Mouse (Mus musculus) CD4-positive helper T cell, adult 2 months (primary cell): ENCODE data around the gene Fgfr2.
A peak's percentile ranks its signal among the peaks of the same experiment; 100 is the strongest.

Source experiments
- DNase-seq: peaks from one replicate; pipeline ENCODE4 v3.0.0-alpha.2; 2012; ENCODE audit warnings: low read depth, missing footprints, low spot score

The Fgfr2 gene

GRCm38 (mm10) chr7:133123244-133123998, at the start of gene Fgfr2:
Gene Fgfr2, minus strand, starts transcription at chr7:133123350.
- no peak for DNase-seq

GRCm38 (mm10) chr7:133171403-133172032, 48.4 kb upstream of the Fgfr2 start:
- no peak for DNase-seq

DNA sequence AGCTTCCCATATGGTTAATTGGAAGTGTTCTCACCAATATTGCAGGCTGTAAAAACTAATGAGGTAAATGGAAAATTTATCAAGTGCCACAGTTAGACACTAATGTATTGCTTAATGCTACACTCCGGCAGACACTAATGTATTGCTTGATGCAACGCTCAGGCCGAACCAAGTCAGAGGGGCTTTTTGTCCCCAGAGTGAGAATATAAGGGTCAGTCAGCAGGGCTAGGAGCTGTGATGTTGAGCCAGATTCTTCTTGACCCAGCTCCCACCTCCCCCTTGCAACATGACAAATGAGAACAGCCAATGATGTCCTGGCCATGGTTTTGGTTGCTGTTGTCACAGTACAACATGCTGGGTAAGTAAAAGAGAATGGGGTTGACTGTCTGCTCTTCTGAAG, 45.8 kb upstream of the Fgfr2 start:
- DNase-seq, result no peak

GRCm38 (mm10) chr7:133167903-133168302, 44.8 kb upstream of the Fgfr2 start:
- DNase-seq, result no peak

- no peak for DNase-seq
These were observed 41.6 kb upstream of the Fgfr2 start for GRCm38 (mm10) chr7:133164770-133165169.

- DNase-seq, result no peak
These were observed 39.9 kb upstream of the Fgfr2 start for GRCm38 (mm10) chr7:133163011-133163410.

DNA sequence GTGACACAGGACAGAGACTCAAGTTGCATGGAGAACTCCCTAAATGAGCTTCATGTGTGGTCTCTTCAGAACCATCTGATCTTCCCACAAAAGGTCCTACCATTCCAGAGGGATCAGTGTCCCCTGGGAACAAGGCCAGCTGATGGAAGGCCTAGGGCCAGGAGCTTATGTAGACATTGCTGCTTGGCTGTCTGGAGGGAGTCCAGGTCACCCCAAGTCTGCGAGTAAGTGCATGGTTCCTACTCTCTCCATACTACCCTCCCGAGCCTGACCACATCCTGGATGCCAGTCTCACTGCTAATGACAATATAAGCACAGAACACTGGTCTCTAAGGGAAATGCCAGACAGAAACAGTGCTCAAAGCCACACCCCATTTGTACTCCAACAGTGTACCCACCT, 39.0 kb upstream of the Fgfr2 start:
- no peak for DNase-seq

GRCm38 (mm10) chr7:133161362-133162080, 38.4 kb upstream of the Fgfr2 start:
- DNase-seq, result no peak

DNA sequence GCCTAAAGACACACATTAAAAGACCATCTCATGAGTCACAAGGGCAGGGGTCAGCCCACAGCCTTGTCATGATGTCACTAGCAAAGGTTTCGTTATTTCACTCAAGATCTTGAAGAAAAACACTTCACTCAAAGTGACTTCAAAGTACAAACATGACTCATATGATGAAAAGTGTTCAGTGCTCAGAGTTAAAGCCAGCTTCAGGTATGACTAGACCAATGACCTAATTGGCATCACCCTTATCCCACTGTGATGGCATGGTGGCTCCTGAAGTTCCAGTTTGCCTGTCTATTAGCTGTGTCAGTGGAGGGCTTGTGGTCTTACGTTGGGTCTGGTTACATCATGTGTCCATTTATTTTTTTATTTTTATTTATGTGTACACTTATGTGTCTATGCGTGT, 36.4 kb upstream of the Fgfr2 start:
- DNase-seq, result no peak

- DNase-seq, result no peak
These were observed 32.5 kb upstream of the Fgfr2 start for GRCm38 (mm10) chr7:133155621-133156020.

- DNase-seq, result no peak
These were observed 31.7 kb upstream of the Fgfr2 start for GRCm38 (mm10) chr7:133154846-133155245.

GRCm38 (mm10) chr7:133139689-133140336, 16.7 kb upstream of the Fgfr2 start:
- DNase-seq, result no peak

DNA sequence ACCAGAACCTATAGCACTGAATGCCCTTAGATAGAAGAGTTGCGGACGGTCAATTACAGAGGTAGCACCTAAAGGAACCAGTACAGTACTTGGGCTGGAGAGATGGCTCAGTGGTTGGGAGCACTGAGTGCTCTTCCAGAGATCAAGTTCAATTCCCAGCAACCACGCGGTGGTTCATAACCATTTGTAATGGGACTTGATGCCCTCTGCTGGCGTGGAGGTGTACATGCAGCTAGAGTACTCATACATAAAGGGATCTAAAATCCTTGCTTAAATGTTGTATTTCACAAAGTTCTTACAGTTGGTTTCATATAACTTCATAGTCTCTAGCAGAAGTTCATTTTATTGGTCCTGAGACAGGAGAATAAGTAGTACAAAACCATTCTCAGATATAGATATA, 10.4 kb upstream of the Fgfr2 start:
- no peak for DNase-seq

GRCm38 (mm10) chr7:133132702-133133101, 9.6 kb upstream of the Fgfr2 start:
- no peak for DNase-seq

DNA sequence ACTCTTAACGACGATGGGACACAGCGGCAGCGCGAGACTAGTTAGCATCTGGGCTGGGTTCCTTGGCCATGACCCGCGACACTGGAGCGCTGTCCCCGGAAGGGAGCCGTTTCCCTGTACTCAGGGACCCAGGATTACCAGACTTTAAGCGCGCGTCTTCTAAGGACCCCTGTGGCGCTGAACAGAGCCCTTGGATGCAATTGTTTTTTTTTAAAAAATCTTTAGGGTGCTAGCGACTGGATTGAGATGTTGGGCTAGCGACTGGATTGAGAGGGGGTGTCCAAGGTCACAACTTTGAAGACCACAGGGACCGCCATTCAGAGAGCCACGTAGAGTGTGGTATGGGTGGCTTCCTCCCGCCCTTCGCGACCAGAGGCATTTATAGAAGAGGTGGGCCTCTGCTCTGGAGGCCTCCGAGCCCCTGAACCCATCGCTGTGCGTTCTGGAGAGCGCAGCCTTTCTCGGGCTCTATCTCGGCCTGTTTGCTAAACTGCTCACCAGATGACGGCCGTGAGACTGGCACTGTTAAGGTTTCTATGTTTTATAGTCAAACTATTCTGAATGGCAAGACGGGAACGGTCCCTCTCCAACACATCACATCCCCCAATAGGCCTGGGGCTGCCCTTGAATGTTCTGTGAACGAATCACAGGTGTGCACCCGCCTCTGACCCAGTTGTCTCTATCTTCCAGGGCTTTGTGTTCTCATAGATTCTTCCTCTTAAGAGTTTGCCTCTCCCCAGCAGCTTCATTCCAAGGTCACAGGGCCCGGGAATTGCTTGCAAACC, 1.7 kb upstream of the Fgfr2 start:
- no peak for DNase-seq

DNA sequence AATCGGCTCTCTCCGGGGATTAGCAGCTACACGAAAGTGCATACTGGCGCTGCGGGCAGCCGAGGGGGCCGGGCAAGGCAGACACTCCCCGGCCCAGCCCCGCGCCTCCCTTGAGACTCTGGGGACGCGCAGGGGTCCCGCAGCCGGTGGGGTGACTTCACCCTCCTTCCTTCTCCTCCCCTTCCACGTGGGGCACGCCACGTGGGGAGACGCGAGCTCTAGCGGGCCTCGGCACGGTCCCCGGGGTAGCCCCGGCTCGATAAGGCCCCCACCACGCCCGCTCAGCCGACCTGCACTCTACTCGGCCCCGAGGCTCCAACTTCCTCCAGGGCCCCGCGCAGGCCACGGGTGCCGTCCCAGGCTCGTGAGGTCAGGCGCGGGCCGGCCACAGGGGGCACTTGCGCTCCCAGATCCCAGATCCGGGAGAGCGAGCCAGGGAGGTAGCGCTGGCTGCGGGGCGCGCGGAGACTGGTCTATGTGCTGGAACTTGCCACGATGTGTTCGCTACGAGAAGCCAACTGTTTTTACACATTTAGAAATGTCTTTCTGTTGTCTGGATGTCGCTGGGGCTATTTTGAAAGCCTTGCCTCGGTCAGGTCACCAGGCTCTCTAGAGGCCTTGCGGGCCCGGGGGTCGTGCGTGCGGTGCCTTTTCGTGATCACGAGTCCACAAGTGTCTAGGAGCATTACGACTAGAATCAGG, 1.0 kb upstream of the Fgfr2 start, which contains the start of gene Ctbp2:
TSS of gene Ctbp2 (minus strand) at position 356 of the 702 bp plus-strand sequence.
- DNase-seq, result peak; percentile 7

DNA sequence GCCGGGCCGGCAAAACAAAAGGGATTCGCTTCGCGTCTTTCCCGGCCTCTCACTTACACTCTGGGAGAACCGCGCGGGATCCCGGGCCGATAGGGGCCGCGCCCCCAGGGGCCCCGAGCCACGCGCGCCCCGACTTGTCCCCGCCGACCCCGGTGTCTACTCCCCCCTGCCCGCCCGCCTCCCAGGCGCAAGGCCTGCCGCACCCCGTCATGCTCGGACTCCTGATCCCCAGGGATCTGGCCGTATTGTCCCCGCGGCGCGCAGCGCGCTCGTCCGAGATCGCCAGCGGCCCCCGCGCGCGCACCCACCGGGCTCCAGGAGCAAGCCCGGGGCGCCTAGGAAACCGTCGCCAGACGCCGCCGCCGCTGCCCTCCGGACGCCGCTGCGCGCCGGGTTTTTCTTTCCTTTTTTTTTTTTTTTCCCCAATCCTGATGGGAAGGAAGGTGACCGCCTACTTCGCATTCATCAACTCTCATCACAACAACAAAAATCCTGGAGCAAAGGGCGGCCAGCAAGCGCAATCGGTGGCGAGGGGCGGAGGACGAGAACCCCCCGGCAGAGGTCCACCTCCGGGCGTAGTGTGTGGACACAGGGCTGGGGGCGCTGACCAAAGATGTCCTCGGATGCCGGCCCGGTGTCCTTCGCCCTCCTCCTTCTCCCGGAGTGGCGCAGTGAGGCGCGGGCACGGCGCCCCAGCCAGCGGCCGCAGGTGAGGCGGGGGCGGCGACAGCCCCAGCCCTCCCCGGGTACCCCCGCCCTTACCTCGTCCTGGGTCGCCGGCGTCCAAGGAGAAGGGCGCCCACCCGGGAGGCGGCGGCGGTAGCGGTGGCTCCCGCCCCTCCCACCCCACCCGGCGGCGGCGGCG, 539 bp downstream of the Fgfr2 start:
- DNase-seq, result peak; percentile 3

DNA sequence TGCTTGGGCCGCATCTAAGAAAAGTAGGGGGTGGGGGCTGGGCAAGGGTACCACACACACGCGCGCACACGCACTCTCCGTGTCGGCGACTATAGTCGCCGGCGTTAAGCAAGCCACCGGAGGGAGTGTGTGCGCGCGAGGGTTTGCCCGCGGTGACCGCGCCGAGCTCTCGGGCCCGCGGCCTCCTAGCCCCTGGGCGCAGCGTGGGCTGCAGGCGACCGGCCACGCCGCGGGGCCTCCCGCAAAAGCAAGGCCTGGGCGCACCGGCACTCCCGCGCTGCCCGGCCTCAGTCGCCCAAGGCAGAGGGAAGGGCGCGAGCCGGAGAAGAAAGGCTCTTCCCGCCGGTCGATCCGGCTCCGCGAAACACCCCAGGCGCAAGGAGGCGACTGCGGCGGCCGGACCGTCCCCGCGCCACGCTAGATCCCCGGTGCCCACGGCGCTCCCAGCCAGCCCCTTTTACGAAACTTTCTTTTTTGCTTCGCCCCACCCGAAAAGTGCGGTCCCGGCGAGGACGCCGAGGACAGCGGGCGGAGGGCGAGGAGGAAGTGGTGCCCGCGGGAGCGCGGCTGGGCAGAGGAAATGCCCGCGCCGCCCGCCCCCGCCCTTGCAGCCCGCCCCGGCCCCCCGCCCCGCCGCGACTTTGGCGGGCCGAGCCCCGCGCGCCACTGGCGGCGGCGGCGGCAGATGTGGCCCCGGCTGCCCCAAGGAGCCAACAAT, 1.3 kb downstream of the Fgfr2 start:
- no peak for DNase-seq

DNA sequence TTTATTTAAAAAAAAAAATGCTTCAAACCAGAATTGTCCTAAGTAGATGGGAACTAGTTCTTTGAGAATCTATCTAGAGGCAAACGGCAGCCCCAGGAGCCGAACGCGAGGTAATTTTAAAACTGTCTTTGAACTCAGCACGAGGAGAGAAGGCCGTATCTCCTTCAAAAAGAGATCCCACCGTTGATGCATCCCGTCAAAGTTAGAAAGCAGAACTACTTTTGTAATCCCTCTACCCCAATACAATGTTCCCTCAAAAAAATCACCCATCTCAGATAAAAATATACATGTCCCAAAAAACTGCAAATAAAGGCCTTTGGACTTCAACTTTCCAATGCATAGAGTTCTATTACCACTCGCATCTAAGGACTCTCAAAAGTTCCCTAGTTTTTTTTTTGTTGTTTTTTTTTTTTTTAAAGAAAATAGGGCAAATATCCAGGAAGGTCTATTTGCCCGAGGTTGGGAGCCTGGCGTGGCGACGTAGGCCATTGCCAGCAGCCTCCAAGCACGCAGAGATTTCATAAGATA, 2.0 kb downstream of the Fgfr2 start:
- no peak for DNase-seq
